Mouse (Mus musculus) liver, adult 2 months (tissue): ENCODE measurements around the gene Cyp19a1.

Experiments used
- CTCF ChIP-seq: fragments of 200-500 bp; IDR thresholded peaks from 2 replicates; pipeline ENCODE4 v1.5.1; 2011; ENCODE audit warnings: low read depth, low read length, control low read depth
- POLR2A ChIP-seq: fragments of 200-500 bp; IDR thresholded peaks from 2 replicates; pipeline ENCODE4 v1.6.1; 2011; ENCODE audit warnings: low read length, control low read depth; ENCODE audit not compliant: insufficient read depth; ENCODE audit errors: extremely low read depth

GRCm38 (mm10) chr9:54191435-54191834 is 76.5 kb downstream of the Cyp19a1 start:
- TF ChIP-seq CTCF, result no peak
- no peak for TF ChIP-seq POLR2A
